Mouse (Mus musculus) myocyte (in vitro differentiated cells): ENCODE measurements around the gene Scrn2.

Source experiments
- MYOD1 ChIP-seq, 3 experiments: IDR thresholded peaks; one replicate each; pipeline ENCODE4 v1.6.1; 2011; ENCODE audit warnings: control low read depth in 2 of 3, low read depth in 2 of 3, mild to moderate bottlenecking in 2 of 3, moderate library complexity in 1 of 3; ENCODE audit not compliant: insufficient read length in 2 of 3, control insufficient read depth in 1 of 3
- POLR2A ChIP-seq: IDR thresholded peaks from one replicate; pipeline ENCODE4 v1.6.1; 2011; ENCODE audit warnings: low read depth, mild to moderate bottlenecking, control low read depth, moderate library complexity; ENCODE audit not compliant: insufficient read length
- POLR2AphosphoS2 ChIP-seq: IDR thresholded peaks from one replicate; pipeline ENCODE4 v1.6.1; 2011; ENCODE audit warnings: low read depth, control low read depth; ENCODE audit not compliant: insufficient read length
- SRF ChIP-seq: IDR thresholded peaks from one replicate; pipeline ENCODE4 v1.6.1; 2011; ENCODE audit warnings: low read depth; ENCODE audit not compliant: control insufficient read depth, insufficient read length
- TCF12 ChIP-seq: IDR thresholded peaks from one replicate; pipeline ENCODE4 v1.6.1; 2011; ENCODE audit warnings: mild to moderate bottlenecking, control low read depth; ENCODE audit not compliant: poor library complexity, insufficient read depth, severe bottlenecking

DNA sequence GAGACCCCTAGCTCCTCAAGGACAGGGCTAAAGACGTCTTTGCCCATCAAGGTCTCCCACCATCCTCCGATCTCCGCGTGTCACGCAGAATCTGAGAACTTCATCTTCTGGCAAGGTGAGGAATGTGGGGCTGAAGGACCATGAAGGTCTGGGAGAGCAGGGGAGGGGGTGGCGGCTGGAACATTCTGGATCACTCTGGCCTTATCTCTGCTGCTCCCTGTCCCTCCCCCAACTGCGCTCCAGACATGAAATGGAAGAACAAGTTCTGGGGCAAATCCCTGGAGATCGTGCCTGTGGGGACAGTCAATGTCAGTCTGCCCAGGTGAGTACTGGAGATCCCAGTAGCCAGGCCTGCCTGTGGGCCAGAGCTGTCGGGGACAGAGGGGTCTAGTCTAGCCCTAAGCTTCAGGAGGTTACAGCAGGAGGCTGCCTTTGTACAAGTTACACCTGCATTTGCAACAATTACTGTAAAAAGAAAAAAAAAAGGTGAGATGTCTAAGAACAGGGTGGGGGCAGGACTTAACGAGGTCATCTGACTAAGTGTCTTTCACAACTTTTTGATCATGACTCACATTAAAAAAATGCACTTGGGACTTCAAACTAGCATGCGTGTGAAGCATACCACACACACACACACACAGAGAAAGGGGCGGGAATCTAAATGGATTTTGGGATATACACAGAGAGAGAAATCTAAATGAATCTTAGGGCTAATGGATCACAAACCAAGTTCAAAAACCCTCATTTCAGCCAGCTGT, 36.0 kb downstream of the Scrn2 start:
- TF ChIP-seq MYOD1 (IDR thresholded peaks at IDR 0.05; ENCODE audit: control insufficient read depth in 1 of 3, insufficient read length in 2 of 3, low read depth in 2 of 3): no peak
- no peak for TF ChIP-seq POLR2AphosphoS2
- TF ChIP-seq TCF12: no peak
- TF ChIP-seq SRF: no peak
- TF ChIP-seq POLR2A: no peak
